Mouse (Mus musculus) urinary bladder, postnatal 14 days (tissue): ENCODE data around the gene Mecom.

Experiments used
- DNase-seq: peaks from one replicate; pipeline ENCODE4 v3.0.0; 2021; ENCODE audit warnings: low spot score

The Mecom gene

DNA sequence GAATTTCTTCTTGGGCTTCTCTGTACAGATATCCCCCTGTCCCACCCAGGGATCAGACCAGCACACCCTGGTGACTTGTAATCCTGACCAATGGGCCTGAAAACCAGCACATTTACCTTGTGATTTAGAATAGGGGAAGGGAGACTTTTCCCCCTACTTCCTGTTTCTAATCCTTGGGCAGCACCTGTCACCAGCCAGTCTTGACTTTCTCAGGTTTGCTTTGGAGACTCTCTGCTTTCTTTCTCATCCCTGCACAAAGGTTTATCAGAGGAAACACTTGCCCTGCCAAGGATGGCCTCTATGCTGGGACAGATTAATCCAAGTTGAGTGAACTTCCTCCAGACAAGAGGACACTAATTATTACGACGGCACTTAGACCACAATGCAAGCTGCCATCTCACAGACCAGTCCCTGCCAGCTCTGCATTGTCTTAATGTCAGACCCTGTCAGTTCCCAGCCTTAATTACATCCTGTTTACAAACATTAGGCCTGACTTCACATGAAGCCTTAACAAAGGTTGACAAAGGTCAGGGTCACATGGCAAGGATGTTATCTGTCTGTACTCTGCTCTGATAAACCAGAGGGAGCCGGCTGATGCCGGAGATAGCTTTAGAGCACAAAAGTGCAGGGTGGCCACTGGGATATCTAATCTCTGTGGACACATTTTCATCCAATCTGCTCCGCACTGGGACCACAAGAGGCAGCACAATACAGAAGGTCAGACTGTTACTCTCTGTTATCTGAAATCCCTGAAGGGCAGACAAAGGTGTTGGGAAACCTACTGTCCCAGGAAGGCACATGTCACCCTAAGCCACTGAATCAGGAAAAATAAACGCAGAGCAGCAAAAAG lies 193.7 kb downstream of the Mecom start:
- DNase-seq = no peak

DNA sequence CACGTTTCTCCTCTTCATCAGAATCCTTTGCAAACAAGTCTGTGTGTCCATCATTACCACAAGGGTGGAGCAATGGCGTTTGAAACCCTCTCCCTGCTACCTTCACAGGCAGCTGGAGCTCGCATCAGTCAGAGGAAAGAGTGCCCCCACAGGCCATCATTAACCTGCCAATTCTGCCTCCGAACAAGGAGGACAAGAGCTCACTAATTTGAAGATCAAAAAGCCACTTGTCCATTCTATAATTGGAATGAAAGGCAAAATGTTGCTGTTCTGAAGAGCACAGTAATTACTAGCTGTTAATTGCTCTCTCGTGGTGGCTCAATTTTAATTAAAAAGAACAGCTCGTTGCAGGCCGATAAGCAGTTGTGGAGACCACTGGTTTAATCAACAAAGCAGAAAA lies 198.5 kb downstream of the Mecom start:
- no peak for DNase-seq

DNA sequence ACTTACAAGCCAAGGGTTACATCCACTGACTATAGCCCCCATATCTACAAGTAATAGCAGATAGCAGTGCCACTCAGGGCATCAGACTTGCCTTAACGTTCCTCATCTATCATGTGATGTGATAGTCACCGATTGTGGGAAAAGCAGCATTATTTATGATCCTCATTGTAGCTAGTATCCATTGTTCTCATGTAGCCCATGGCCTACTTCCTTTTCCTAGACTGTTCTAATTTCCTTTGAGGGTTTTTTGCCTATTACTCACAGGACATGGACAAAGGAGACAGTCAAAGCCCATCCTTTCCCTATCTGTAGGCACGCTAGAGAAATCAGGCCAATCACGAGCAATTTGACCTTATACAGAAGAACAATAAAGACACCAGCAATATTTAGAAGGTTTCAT lies 203.7 kb downstream of the Mecom start:
- DNase-seq = no peak

DNA sequence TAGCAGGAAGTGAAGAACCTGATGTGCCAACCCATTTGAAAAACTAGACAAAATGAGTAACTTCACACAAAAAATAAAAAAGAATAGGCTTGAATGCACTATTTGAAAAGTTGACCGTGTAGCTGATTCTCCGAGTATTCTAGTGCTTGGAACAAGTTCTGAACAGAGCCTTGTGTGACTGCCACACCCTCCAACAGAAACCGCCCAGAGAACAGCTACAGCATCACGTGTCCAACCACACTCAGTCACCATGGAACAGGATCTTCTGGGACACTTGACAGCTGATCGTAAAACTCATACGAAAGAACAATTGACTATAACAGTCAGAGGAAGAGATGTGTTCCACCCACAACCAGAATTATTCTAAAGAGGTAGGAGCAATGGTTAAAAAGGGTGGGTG lies 215.5 kb downstream of the Mecom start:
- DNase-seq = no peak

DNA sequence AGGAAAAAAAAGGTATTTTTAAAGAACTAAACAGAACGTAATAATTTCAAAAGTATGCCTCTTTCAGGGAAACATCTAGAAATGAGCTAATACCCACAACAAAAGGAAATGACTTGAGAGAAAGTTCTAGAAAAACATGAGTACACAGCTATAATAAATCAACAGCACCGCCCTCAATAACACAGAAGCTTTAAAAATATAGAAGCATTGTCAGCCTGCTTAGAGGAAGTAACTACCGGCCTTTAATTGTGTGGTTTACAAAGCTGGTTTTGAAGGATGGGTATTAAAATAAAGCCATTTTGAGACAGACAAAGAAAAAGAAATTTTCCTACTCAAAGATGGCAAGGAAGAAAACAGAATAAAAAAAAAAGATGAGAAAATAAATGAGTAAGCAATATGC lies 217.3 kb downstream of the Mecom start:
- no peak for DNase-seq

DNA sequence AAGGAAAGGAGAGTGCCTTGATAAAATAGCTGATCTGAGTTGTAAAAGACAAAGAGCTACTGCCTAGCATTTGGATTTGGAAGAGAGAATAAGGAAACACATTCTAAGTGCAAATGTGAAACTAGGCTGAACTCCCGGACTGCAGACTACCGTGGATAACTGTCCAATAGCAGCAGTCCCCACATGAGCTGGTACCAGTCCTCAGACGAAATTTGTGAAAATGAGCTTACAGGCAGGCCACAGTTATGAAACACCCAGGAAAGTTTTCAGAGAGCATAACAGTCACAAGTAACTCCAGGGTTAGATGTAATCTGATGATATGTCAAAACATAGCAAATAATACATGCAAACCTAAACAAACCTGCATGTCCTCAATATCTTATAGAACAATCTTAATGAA lies 217.8 kb downstream of the Mecom start:
- DNase-seq = no peak

DNA sequence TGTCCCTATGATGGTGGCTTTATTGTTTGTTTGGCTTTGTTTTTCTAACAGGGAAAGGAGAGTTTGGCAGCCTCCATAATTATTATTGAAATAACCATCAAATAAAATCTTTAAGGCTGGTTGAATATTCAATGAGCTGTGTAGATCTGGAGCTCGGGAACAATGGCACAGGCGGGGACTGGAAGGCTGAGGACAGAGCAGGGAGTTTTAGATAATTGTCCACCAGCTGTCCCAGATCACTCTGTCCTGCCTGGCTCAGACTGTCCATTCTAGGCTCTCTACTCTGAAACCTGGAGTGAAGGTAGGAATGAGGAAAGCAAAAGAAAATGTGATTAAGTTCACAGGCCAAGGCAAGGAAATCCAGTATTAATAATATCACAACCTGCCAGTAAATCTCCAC lies 232.9 kb downstream of the Mecom start:
- no peak for DNase-seq

DNA sequence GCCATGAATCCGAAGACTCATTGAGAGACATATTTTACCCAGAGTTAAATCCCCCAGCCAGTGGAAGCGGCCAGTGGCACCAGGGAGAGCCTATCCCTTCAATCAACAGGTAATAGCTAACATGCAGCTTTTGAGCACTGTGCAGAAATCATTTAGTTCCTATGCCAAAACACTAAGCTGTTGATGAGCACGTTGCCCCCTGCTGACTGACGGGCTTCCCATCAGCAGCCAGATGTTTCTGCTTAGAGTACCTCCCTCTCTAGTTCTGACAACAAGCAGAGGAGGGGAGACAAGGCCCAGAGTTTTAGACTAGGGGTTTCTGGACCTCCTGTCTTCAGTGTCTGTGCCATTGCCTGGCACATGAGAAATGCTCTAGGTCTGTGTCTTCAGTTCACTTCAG lies 239.7 kb downstream of the Mecom start:
- no peak for DNase-seq

DNA sequence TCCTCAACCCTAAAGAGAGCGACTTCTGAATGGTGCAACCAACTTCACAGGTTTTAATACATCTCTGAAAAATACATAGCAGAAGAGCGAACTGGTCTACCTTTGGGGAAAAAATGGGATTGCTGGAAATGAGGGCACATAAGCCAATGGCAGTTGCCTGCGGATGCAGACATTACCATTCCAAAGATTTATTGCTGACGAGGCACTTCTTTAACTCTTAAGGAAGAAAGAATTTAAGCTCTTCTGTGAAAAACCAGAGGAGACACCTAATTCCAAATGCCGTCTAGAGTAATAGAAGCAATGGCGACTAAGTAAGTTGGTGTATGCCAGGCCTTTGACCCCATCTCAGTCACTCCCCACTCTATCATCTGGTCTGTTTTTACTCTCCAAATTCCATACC lies 240.2 kb downstream of the Mecom start:
- DNase-seq = no peak

DNA sequence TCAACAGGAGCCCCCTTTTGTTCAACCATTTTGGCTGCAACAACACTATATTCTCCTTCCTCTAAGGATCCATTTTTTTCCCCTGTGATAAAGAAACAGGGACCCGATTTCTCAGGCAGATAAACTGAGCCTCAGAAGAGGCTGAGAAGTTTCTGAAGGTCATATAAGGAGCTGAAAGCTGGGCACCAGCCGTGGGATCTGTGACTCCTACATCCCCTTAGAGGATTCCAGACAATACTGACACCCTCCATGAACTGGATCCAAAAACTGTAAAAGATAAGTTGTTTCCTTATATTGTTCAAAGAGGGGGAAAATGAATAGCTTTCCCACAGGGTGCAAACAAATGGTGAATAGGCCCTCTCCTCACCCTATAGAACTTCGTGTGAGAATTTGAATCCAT lies 241.7 kb downstream of the Mecom start:
- DNase-seq = no peak

DNA sequence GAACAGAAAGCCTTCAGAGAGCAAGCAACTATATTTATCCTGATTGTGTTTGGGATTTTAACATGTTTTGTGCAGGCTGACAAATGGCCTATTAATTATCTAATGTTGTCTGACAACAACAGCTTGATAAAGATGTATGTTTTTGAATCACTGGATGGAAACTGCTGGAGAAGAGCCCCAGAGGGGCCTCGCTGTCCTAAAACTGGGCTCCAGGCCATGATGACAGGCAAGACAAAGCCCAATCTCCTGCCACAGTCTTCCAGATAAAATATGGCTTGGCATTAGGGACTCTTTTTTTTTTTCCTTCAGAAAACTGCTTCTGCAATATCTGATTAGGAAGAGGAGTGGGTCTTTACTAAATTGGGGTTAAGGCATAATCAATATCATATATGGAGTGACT lies 248.3 kb downstream of the Mecom start:
- no peak for DNase-seq

DNA sequence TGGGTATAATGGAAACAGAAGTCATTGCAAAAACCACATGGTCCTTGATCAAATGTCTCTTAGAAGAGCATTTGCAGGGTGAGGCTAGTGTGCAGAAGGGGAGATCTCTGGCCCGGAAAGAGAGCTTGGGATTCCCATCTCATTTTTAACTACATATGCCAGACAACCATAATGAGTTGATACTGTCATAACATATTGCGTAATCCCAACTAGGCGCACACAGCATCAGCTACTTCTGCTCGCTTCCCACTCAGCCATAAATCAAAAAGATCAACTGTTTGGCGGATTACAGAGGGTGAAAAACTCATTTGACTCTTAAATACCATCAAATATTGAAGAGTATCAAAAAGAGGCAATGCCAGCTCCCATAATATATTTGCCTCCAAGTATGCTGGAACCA lies 253.4 kb downstream of the Mecom start:
- DNase-seq = no peak

DNA sequence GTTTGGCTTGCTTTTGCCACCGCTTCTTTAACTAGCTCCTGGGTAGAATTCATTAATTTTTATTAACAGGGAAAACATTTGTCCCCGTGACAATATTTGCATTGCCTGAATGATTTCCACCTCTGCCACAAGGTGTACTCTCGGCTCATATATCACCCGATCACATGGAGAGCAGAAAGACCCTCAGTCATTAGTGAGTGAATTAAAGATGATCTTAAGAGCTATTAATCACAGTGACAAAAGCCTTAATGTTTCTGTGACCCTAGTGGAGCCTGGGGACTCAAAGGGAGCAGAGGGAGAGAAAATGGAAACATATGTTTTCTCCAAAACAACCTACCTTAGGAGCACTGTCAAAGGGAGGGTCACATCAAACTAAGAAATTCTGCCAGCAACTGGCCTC lies 261.3 kb downstream of the Mecom start:
- no peak for DNase-seq

DNA sequence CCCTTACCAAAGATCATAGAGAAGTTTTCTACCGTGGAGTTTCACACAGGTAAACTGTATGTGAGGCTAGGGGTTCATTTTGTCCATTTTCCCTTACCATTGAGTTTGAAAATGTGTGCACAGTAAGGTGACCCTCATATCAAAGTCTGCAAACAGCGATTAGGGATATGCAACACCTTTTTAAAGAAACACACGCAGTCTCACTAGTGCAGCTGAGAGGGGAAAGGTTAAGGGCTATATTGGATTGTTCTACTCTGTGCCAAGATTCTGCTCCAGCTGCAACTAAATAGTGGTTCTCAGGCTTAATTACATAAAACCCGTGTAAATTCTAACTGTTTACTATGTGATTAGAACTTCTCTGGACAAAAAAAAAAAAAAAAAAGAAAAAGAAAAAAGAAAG lies 263.7 kb downstream of the Mecom start:
- no peak for DNase-seq

DNA sequence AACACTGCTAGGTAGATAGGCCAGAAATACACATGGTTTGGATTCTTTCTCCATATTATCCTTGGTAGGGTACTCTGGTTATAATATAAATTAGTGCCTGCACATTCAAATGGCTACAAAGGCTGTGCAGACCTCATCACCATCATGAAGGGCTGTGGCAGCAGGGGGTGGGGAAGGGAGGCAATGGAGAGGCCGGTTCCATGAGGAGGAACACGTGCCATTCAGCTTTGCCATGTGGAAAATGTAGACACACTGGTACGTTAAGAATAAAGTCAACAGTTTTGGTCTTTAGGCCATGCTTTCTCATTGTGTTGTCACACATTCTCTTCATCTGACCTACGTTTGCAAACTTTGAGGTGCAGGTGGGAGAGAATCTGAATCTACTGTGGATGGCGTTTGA lies 264.2 kb downstream of the Mecom start:
- DNase-seq = no peak

DNA sequence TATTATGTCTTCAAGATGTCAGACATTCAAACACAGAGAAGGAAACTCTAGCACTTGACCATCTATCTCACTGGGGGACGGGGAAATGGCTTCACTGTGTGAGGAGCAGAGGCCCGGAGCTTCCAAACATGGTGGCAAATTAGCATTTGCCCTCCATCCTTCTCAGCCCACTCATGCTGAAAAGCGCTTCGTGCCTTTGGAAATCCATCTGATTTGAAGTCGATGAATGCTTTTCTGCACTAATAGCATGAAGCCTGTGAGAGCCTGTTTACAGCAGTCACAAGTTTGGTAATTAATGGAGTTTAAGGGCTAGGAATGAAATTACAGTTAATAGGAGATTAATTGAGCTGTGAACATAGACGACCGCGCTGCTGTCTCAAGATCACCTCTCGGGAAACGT lies 270.2 kb downstream of the Mecom start:
- no peak for DNase-seq

DNA sequence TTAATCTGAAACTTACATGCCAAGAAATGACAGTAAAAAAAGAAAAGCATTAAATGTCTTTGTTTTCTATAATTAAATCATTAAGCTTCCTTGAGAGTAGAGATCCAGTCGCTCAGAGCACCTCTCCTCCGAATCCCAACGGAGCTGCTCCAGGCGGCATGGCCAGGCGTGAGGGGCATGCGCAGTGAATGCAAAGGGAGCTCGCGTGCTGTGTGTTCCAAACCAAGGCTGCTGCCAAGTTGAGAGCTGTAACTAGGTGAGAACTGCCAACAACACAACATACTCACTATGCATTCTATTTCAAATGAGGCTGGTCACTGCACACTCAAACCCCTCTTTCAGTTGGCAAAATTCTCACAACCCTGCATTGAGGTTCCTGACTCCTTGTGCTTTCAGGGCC lies 271.7 kb downstream of the Mecom start:
- no peak for DNase-seq

DNA sequence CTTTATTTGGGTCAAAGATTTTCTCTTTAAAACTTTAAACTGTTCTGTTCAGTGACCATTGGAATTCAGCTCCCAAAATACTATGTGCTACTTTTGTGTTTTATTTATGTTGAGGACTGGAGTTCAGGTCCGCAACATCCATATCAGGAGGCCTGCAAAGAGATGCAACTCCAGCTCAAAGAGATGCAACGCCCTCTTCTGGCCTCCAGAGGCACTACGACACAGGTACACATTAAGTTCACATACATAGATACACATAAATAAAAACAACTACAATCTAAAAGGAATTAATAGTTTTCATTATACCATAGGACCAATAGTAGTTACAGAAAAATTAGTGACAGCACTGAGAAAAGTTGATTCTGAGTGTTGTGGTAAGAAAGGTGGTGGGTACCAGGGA lies 278.6 kb downstream of the Mecom start:
- DNase-seq = no peak

DNA sequence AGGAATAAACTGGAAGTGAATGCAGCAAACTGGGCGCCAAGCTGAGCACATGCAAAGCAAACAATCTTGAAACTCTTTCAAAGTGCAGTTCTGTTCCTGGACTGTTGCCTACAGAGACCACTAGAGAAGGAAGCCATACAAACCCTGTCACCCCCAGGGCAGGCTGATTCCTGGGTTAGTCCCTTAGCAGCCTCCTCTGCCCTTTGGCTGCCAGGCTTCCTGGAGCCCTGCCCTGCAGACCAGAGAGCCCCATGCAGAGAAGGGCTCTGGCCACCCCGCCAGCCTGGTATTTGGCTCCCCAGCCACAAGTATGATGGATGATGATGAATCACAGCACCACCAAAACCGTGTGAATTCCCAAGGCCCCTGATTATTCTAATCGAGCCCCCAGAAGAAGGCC lies 286.9 kb downstream of the Mecom start:
- DNase-seq = no peak

DNA sequence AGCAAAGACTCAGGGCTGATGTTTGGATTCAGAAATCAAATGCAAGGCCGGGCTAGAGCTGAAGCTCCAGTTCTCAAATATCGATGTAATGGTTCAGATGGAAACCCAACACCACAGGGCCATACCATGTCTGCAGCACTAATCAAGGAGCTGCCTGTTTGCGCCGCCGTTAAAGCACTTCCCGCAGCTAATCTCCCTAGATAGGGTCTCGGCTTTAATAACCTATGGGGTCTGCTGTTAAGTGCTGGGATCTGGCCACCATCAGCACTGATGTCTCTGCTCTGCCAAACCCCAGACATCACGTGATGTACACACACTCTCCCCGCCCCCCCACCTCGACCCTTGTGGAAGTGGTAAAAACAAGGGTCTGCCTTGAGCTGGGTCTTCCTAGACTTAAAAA lies 289.4 kb downstream of the Mecom start:
- no peak for DNase-seq

DNA sequence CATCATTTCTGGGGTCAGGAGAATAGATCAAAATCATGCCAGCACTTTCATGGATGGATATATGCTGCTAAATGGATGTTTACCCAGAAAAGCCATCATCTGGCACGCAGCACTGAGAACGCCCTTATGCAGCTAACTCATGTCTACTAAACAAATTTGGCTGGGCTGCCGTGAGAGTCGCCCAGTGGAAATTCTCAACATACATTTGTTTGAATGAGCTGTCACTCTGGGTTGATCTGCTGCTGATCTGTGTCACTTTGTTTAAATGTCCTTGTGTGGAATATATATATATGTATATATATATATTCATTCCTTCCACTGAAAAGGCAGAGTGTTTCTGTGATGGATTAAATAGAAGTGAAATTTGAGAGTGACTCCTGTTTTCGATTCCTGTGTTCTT lies 290.0 kb downstream of the Mecom start:
- no peak for DNase-seq

DNA sequence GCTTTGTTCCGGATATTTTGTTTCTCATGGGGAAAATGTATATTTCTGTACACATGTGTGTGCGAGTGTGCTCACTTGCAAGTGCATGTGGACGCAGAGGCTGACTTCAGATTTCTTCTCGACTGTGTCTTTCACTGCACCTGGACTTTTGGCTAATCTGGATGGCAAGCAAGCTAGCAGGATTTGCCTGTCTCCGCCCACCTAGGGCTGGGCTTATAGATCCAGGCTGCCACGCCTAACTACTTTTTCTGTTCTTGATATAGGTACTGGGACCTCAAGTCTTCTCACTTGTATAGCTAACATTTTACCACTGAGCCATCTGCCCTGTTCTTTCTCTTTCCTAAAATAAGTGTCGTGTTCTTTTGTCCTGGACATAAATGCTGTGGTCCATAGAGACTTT lies 290.9 kb downstream of the Mecom start:
- no peak for DNase-seq

DNA sequence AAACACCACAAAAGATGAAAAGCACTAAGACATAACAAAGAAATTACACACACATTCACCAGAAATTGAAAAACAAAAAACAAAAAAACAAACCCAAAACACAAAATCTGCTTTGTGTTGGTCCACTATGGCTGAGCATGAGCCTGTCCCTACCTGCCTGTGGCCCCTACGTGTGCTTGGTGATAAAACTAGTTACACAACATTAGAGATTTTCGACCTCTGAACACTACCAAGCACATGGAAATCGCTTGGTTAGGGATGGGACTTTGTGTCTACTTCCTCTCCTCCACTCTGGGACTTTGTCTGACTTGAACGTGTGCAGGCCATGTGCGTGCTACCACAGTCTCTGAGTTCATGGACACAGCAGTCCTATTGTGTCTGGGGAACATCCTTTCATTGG lies 292.0 kb downstream of the Mecom start:
- no peak for DNase-seq

DNA sequence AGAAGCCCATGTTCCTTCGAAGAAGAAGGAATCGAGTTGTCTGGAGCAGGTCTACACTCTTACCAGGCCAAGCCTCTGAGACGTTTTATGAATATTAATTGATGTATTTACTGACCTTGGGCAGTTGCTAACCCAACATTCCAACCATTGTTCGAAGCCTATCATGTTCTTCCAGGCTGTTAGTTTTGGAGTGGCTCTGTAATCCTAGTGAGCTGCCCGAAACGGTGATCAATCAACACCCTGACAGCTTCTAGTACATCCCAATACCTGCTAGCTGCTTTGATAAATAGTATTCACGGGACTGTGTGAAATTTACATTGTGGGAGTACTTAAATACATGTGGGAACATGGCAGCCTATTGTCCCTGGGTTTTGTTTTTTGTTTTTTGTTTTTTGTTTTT lies 293.4 kb downstream of the Mecom start:
- no peak for DNase-seq

DNA sequence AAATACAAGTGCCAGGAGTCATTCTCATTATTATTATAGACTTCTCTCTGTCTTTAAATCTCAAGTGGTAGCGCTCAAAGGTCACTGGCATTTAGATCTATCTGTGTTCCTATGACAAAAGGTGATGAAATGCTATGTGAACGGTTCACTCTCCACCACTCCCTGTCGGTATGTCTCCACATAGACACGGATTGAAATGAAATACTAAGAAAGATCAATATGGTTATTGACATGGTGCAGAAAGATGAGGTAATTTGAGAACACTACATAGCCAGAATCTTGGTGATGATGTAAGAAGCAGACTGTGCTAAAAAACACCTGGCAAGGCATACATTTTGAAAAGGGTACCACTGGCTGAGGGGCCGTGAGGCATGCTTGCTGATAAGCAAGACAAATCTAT lies 294.1 kb downstream of the Mecom start:
- DNase-seq = no peak
